Mouse (Mus musculus) E14TG2a.4 (cell line): ENCODE data around the gene Stx18.

Experiments
- CTCF ChIP-seq: conservative IDR thresholded peaks from 2 replicates; pipeline ENCODE4 v1.5.1; 2014; ENCODE audit warnings: low read length
- POU5F1 ChIP-seq: IDR thresholded peaks from 2 replicates; pipeline ENCODE4 v1.6.1; 2014; ENCODE audit warnings: low read length, borderline replicate concordance

- TF ChIP-seq CTCF (no peak), POU5F1 (no peak; the same call in 1 of the 2 replicates)
These were observed at the start of gene Stx18 for GRCm38 (mm10) chr5:38038710-38039592.
